In the genomic region with DNA sequence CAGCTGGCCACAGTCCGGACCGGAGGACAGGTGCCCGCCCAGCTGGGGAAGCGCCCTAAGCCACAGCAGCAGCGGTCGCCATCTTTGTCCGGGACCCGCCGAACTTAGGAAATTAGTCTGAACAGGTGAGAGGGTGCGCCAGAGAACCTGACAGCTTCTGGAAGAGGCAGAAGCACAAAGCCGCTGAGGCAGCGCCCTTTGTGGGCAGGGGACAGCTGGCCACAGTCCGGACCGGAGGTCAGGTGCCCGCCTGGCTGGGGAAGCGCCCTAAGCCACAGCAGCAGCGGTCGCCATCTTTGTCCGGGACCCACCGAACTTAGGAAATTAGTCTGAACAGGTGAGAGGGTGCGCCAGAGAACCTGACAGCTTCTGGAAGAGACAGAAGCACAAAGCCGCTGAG, we compare ENCODE assay signal across 4 mouse cellular contexts.
A peak's percentile ranks its signal among the peaks of the same experiment; 100 is the strongest.
DNase-seq lines count a peak whose midpoint lies in the region; ATAC-seq and TF ChIP-seq lines count a peak whose summit lies in the region.
"Not testable (repeated sequence)": the region's sequence is repeated elsewhere in the genome, so short reads cannot be mapped to it uniquely, and the experiment has no call there.

No protein-coding gene starts in this region.

- peak; percentile 94 for ATAC-seq in Patski

- H3K27ac ChIP-seq in ES-Bruce4 (ENCODE audit: insufficient read depth, low read length); ES-E14 (ENCODE audit: insufficient read depth, low read depth, low read length, poor library complexity, severe bottlenecking): not testable (repeated sequence)

- in situ Hi-C loops in ES-E14 (cut with MboI; ENCODE audit: low sequenced_read_pairs in 2 of 2, unreplicated experiment in 2 of 2); Patski (cut with MboI; ENCODE audit: low pct_unique_long_range_greater_than_20kb): not testable (repeated sequence)

- CTCF ChIA-PET in Patski (lab: Charles Lee) = not testable (repeated sequence)

- TF ChIP-seq EP300 in ES-Bruce4 (IDR thresholded peaks at IDR 0.05; ENCODE audit: insufficient read depth, low read depth, low read length) = not testable (repeated sequence)

- peak overlapping the region; percentile 48; the same call in 1 of the 2 replicates for H3K4me3 ChIP-seq in E14TG2a.4 (replicated peaks; ENCODE audit: low read length)
- peak overlapping the region; percentile 52 for H3K4me3 ChIP-seq in ES-Bruce4 (ENCODE audit: low read depth, low read length)
- peak overlapping the region; percentile 36 to 59; a peak in 2 of 4 replicates for H3K4me3 ChIP-seq in ES-E14 (ENCODE audit: insufficient read depth in 1 of 2, low read depth in 1 of 2, low read length in 2 of 2, poor library complexity in 1 of 2, severe bottlenecking in 1 of 2)

- H3K27me3 ChIP-seq in E14TG2a.4 (ENCODE audit: insufficient read depth, low read length); ES-Bruce4 (ENCODE audit: control insufficient read depth, insufficient read depth, low read length, poor library complexity, severe bottlenecking); Patski: not testable (repeated sequence)

- not testable (repeated sequence) for H3K9ac ChIP-seq in ES-Bruce4 (ENCODE audit: low read depth, poor library complexity, severe bottlenecking)
- peak overlapping the region; percentile 70 for H3K9ac ChIP-seq in ES-E14 (ENCODE audit: insufficient read depth, low read depth, low read length, poor library complexity, severe bottlenecking)

- not testable (repeated sequence) for TF ChIP-seq CTCF in E14TG2a.4 (conservative IDR thresholded peaks at IDR 0.05; ENCODE audit: low read length); ES-Bruce4 (IDR thresholded peaks at IDR 0.05; ENCODE audit: low read depth, low read length); Patski (IDR thresholded peaks at IDR 0.05)

- not testable (repeated sequence) for H3K36me3 ChIP-seq in E14TG2a.4 (ENCODE audit: insufficient read depth, low read length); ES-Bruce4 (ENCODE audit: control insufficient read depth, insufficient read depth, low read length, poor library complexity, severe bottlenecking); ES-E14 (ENCODE audit: control insufficient read depth, insufficient read depth, low read length, poor library complexity, severe bottlenecking)

- POLR2A ChIA-PET in Patski (lab: Charles Lee) = not testable (repeated sequence)

- not testable (repeated sequence) for H3K4me1 ChIP-seq in E14TG2a.4 (replicated peaks; ENCODE audit: low read depth, low read length); ES-Bruce4 (ENCODE audit: control insufficient read depth, insufficient read depth, low read length); ES-E14 (ENCODE audit: control insufficient read depth in 2 of 2, insufficient read depth in 2 of 2, low read length in 2 of 2, poor library complexity in 1 of 2)

- not testable (repeated sequence) for DNase-seq in ES-E14 (ENCODE audit: low read depth, low spot score); Patski (ENCODE audit: low read depth, low spot score)

- TF ChIP-seq POLR2A in ES-Bruce4 (IDR thresholded peaks at IDR 0.05; ENCODE audit: insufficient read depth, low read length) = not testable (repeated sequence)

- not testable (repeated sequence) for H3K9me3 ChIP-seq in E14TG2a.4 (ENCODE audit: low read length); ES-Bruce4 (replicated peaks; ENCODE audit: control insufficient read depth, insufficient read depth, low read length, poor library complexity, severe bottlenecking); ES-E14 (ENCODE audit: control insufficient read depth, insufficient read depth, low read depth, low read length)
